Mouse (Mus musculus) gastrocnemius, adult 18-20 months (tissue): ENCODE data around the gene Ifitm3. TPM values are rescaled to one million over a fixed set of nuclear protein-coding genes. Genes with fewer than 3 reads are reported as not detected.

Experiments
- DNase-seq: peaks from one replicate; pipeline ENCODE4 v3.0.0; 2021; ENCODE audit warnings: low spot score
- total RNA-seq, 2 experiments: library from RNA; stranded (reverse); gene quantifications; 2 replicates each; pipeline ENCODE4 v1.2.3; 2021

Gene Ifitm3
- total RNA-seq, 2 experiments from 2014 or later, result 32.8 to 49.0 TPM

- no peak for DNase-seq
Measured at GRCm38 (mm10) chr7:140967862-140968591, 42.5 kb downstream of the Ifitm3 start.

- DNase-seq, result no peak
Measured at GRCm38 (mm10) chr7:140966921-140967320, 43.6 kb downstream of the Ifitm3 start, which contains the start of gene Ifitm1. Ifitm1 (plus strand) TSS chr7:140967221.

- DNase-seq, result no peak
Measured at GRCm38 (mm10) chr7:140962733-140963132, 47.8 kb downstream of the Ifitm3 start.

- no peak for DNase-seq
Measured at GRCm38 (mm10) chr7:140961416-140961815, 49.2 kb downstream of the Ifitm3 start.

GRCm38 (mm10) chr7:140960026-140960425, 50.5 kb downstream of the Ifitm3 start:
- DNase-seq, result no peak

Other genes starting within 250 kb of the Ifitm3 start
- 10 to 100 TPM; 12.1 to 13.7 TPM for gene Cyp2e1, start 247.0 kb downstream of the Ifitm3 start, total RNA-seq
- not detected for gene Syce1, start 222.9 kb downstream of the Ifitm3 start, total RNA-seq
- not detected for gene Zfp941, start 188.6 kb downstream of the Ifitm3 start, total RNA-seq
- not detected for gene Urah, start 175.8 kb downstream of the Ifitm3 start, total RNA-seq
- gene Scgb1c1, start 165.2 kb downstream of the Ifitm3 start, total RNA-seq, result not detected
- gene Odf3, start 163.0 kb downstream of the Ifitm3 start, total RNA-seq, result not detected
- not detected for gene Gm45785, start 154.4 kb downstream of the Ifitm3 start, total RNA-seq
- gene Ric8a, start 153.8 kb downstream of the Ifitm3 start, total RNA-seq, result 10 to 100 TPM; 11.9 to 13.7 TPM
- gene Bet1l, start 153.2 kb downstream of the Ifitm3 start, total RNA-seq, result 1 to 10 TPM; 5.0 to 6.1 TPM
- gene Psmd13, start 128.8 kb downstream of the Ifitm3 start, total RNA-seq, result 10 to 100 TPM; 83.0 to 87.8 TPM
- gene Sirt3, start 128.5 kb downstream of the Ifitm3 start, total RNA-seq, result 10 to 100 TPM; 22.5 to 25.5 TPM
- 1,000 to 10,000 TPM; 2,037 to 2,233 TPM for gene Cox8b, start 110.3 kb downstream of the Ifitm3 start, total RNA-seq
- gene Nlrp6, start 89.9 kb downstream of the Ifitm3 start, total RNA-seq, result not detected
- gene Pgghg, start 69.4 kb downstream of the Ifitm3 start, total RNA-seq, result 1 to 10 TPM; 2.2 to 3.4 TPM
- not detected for gene Ifitm5, start 60.5 kb downstream of the Ifitm3 start, total RNA-seq
- not detected for gene Gm45717, start 54.8 kb downstream of the Ifitm3 start, total RNA-seq
- 10 to 100 TPM; 44.8 to 64.4 TPM for gene Ifitm2, start 54.8 kb downstream of the Ifitm3 start, total RNA-seq
- 1 to 10 TPM in 1 of 2 experiments, under 1 TPM in 1; 0.97 to 1.3 TPM for gene Ifitm1, start 43.5 kb downstream of the Ifitm3 start, total RNA-seq
- not detected for gene Ifitm6, start 7.2 kb upstream of the Ifitm3 start, total RNA-seq
- gene Gm17387, start 18.4 kb upstream of the Ifitm3 start, total RNA-seq, result not detected
- not detected for gene B4galnt4, start 50.3 kb upstream of the Ifitm3 start, total RNA-seq
- gene Pkp3, start 67.4 kb upstream of the Ifitm3 start, total RNA-seq, result not detected
- 1 to 10 TPM; 1.1 to 2.9 TPM for gene Sigirr, start 89.8 kb upstream of the Ifitm3 start, total RNA-seq
- gene Ano9, start 107.0 kb upstream of the Ifitm3 start, total RNA-seq, result not detected
- gene Ptdss2, start 111.6 kb upstream of the Ifitm3 start, total RNA-seq, result 10 to 100 TPM; 20.2 to 21.1 TPM
- 10 to 100 TPM; 49.3 to 52.9 TPM for gene Rnh1, start 162.1 kb upstream of the Ifitm3 start, total RNA-seq
- gene Hras, start 183.2 kb upstream of the Ifitm3 start, total RNA-seq, result 100 to 1,000 TPM; 109 to 117 TPM
- 1 to 10 TPM; 1.6 to 1.7 TPM for gene Lrrc56, start 183.4 kb upstream of the Ifitm3 start, total RNA-seq
- gene Lmntd2, start 203.3 kb upstream of the Ifitm3 start, total RNA-seq, result not detected
- gene Rassf7, start 205.1 kb upstream of the Ifitm3 start, total RNA-seq, result under 1 TPM; 0.24 to 0.48 TPM
- gene Phrf1, start 218.0 kb upstream of the Ifitm3 start, total RNA-seq, result 10 to 100 TPM; 19.5 to 24.8 TPM